Mouse (Mus musculus) small intestine, adult 2 months (tissue): ENCODE measurements around the gene Krtap4-9. TPM values are rescaled to one million over a fixed set of nuclear protein-coding genes. Genes with fewer than 3 reads are reported as not detected.
"Not testable (repeated sequence)": the region's sequence is repeated elsewhere in the genome, so short reads cannot be mapped to it uniquely, and the experiment has no call there.

ENCODE experiments used
- H3K27ac ChIP-seq: fragments of 200-500 bp; 2 replicates; pipeline ENCODE4 v1.5.1; 2012; ENCODE audit warnings: low read depth, low read length, control low read depth, inconsistent platforms; ENCODE audit not compliant: insufficient read depth
- H3K27me3 ChIP-seq: fragments of 200-500 bp; 2 replicates; pipeline ENCODE4 v1.6.1; 2012; ENCODE audit warnings: mild to moderate bottlenecking, moderate library complexity, low read length, inconsistent platforms; ENCODE audit not compliant: control insufficient read depth, insufficient read depth
- H3K36me3 ChIP-seq: fragments of 200-500 bp; 2 replicates; pipeline ENCODE4 v1.6.1; 2012; ENCODE audit warnings: mild to moderate bottlenecking, low read length, control low read depth, inconsistent platforms; ENCODE audit not compliant: control insufficient read depth, insufficient read depth
- H3K4me1 ChIP-seq: fragments of 200-500 bp; 2 replicates; pipeline ENCODE4 v1.6.1; 2012; ENCODE audit warnings: low read length, inconsistent platforms, mixed read lengths; ENCODE audit not compliant: control insufficient read depth, insufficient read depth, insufficient read length
- H3K4me3 ChIP-seq: fragments of 200-500 bp; 2 replicates; pipeline ENCODE4 v1.5.1; 2012; ENCODE audit warnings: low read depth, mild to moderate bottlenecking, control low read depth, inconsistent platforms, low read length, moderate library complexity
- CTCF ChIP-seq: fragments of 200-500 bp; IDR thresholded peaks from 2 replicates; pipeline ENCODE4 v1.5.1; 2012; ENCODE audit warnings: low read depth, mild to moderate bottlenecking, control low read depth, inconsistent platforms, low read length, moderate library complexity, mixed read lengths; ENCODE audit not compliant: insufficient replicate concordance, insufficient read length; ENCODE audit errors: extremely low read depth
- POLR2A ChIP-seq: fragments of 200-500 bp; IDR thresholded peaks from 2 replicates; pipeline ENCODE4 v1.6.1; 2012; ENCODE audit warnings: low read depth, mild to moderate bottlenecking, control low read depth, inconsistent platforms, low read length, moderate library complexity
- WGBS: fragments of 180-500 bp; shearing (Covaris S2); methylation state at CpG from one replicate; pipeline ENCODE4 v1.1.7; 2018; 5-methylcytosine and 5-hydroxymethylcytosine counted together
- polyA plus RNA-seq: library from polyadenylated mRNA; depleted of rRNA; stranded (reverse); fragments of >200 nt; gene quantifications from 2 replicates; pipeline ENCODE4 v1.2.3, GENCODE M21; 2012; rRNA removed

The Krtap4-9 gene
- polyA plus RNA-seq: not detected in 2 replicates

- not testable (repeated sequence) for H3K4me1 ChIP-seq, H3K36me3 ChIP-seq, H3K4me3 ChIP-seq, H3K27ac ChIP-seq, H3K27me3 ChIP-seq
Measured at GRCm38 (mm10) chr11:99784900-99785299, at the start of gene Krtap4-9. Krtap4-9 (plus strand) TSS chr11:99785200.

- Histone ChIP-seq H3K36me3 (no peaks in the 10 kb centered on the region), H3K4me3 (no peak overlapping the region), H3K27ac (no peak overlapping the region), H3K4me1 (peaks cover 4% of the 10 kb centered on the region), H3K27me3 (no peaks in the 10 kb centered on the region)
- WGBS: 76% methylated on average over 3 of the region's 3 CpGs
- TF ChIP-seq POLR2A: no peak
- no peak for TF ChIP-seq CTCF
Measured at GRCm38 (mm10) chr11:99743985-99744384, 41.0 kb upstream of the Krtap4-9 start.

- Histone ChIP-seq H3K36me3 (no peaks in the 10 kb centered on the region), H3K4me1 (no peaks in the 10 kb centered on the region), H3K27ac (no peak overlapping the region), H3K4me3 (no peak overlapping the region), H3K27me3 (0 out of 2 replicates have a peak, but pooled peaks cover under 1% of the 10 kb centered on the region)
- TF ChIP-seq CTCF (no peak), POLR2A (no peak)
- WGBS: 93% methylated on average over 1 of the region's 1 CpGs
Measured at GRCm38 (mm10) chr11:99758877-99759276, 26.1 kb upstream of the Krtap4-9 start.

DNA sequence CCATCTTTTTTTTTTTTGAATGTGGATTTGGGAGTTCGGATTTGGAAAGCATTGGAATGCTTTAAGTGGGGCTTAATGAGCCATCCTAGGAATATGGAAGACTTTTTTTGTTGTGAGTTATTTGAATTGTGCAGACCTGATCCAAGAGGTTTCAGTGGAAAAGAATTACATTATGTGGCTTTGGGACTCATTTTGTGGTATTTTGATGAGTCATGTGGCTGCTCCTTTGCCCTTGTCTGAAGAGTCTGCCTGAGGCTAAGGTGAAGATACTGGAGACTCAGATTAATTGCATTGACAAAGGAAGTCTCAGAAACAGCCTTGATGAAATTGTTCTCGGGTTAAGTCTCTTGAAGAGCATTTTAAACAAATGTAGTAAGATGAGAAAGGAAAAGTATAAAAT is 16.6 kb upstream of the Krtap4-9 start:
- TF ChIP-seq CTCF: no peak
- no peak for TF ChIP-seq POLR2A
- H3K27me3 ChIP-seq: 0 out of 2 replicates have a peak, but pooled peaks cover 2% of the 10 kb centered on the region
- H3K4me1 ChIP-seq: no peaks in the 10 kb centered on the region
- 80% methylated on average over 2 of the region's 2 CpGs for WGBS
- H3K36me3 ChIP-seq: no peaks in the 10 kb centered on the region
- H3K4me3 ChIP-seq: no peak overlapping the region
- H3K27ac ChIP-seq: no peak overlapping the region

- not testable (repeated sequence) for H3K4me1 ChIP-seq, H3K4me3 ChIP-seq, H3K27me3 ChIP-seq, H3K27ac ChIP-seq, H3K36me3 ChIP-seq
Measured at GRCm38 (mm10) chr11:99772813-99773212, 12.2 kb upstream of the Krtap4-9 start, which contains the start of gene Gm11595. Gm11595 (minus strand) TSS chr11:99772913.

GRCm38 (mm10) chr11:99778401-99778800 is 6.6 kb upstream of the Krtap4-9 start:
- no peak for TF ChIP-seq POLR2A
- no peak for TF ChIP-seq CTCF
- Histone ChIP-seq H3K27me3 (no peaks in the 10 kb centered on the region), H3K4me3 (no peak overlapping the region), H3K36me3 (no peaks in the 10 kb centered on the region), H3K4me1 (no peaks in the 10 kb centered on the region), H3K27ac (no peak overlapping the region)
- 68% methylated on average over 7 of the region's 7 CpGs for WGBS

- Histone ChIP-seq H3K27ac (no peak within 1 kb of the TSS), H3K27me3 (no peaks in the 10 kb centered on the region), H3K36me3 (no peaks in the 10 kb centered on the region), H3K4me1 (no peaks in the 10 kb centered on the region), H3K4me3 (no peak within 1 kb of the TSS)
- TF ChIP-seq POLR2A: no peak
- TF ChIP-seq CTCF: no peak
- WGBS: 93% methylated on average over 2 of the region's 2 CpGs
Measured at GRCm38 (mm10) chr11:99780604-99781003, 4.4 kb upstream of the Krtap4-9 start, which contains the start of gene Krtap4-8. Krtap4-8 (minus strand) TSS chr11:99780704.

- TF ChIP-seq CTCF (no peak), POLR2A (no peak)
- H3K4me1 ChIP-seq: no peaks in the 10 kb centered on the region
- whole genome bisulfite sequencing: 70% methylated on average over 2 of the region's 2 CpGs
Measured at GRCm38 (mm10) chr11:99793367-99793766, 8.4 kb downstream of the Krtap4-9 start, which contains the start of gene Gm11596. Gm11596 (minus strand) TSS chr11:99793467.

DNA sequence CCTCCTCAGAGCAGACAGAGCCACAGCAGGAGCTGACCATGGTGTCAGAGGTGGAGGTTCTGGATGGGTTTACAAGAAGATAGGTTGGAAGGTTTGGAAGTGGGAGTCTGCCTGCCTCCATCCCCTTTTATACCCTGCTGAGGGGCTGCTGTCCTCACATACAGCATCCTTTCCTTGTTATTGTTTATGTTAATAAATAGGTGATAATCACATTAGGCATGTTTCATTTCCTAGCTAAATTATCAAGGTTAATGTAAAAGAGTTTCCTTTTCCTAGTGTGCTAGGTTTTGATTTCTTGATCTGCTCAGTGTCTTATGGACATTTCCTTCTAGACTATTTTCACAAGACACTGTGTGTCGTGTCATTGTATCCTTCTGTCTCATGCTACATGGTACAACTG is 13.8 kb downstream of the Krtap4-9 start, which contains the start of gene Gm11569:
Gm11569 (minus strand) TSS at position 101 of the 400 bp plus-strand sequence.
- no CpG with 5 or more reads among the region's 1 CpGs for WGBS
- H3K27me3 ChIP-seq, H3K27ac ChIP-seq, H3K36me3 ChIP-seq, H3K4me3 ChIP-seq, H3K4me1 ChIP-seq: not testable (repeated sequence)

More at GRCm38 (mm10) chr11:99793367-99793766, 8.4 kb downstream of the Krtap4-9 start, which contains the start of gene Gm11596:
- H3K27me3 ChIP-seq: no peaks in the 10 kb centered on the region
- no peak within 1 kb of the TSS for H3K4me3 ChIP-seq
- H3K36me3 ChIP-seq: no peaks in the 10 kb centered on the region
- no peak within 1 kb of the TSS for H3K27ac ChIP-seq

DNA sequence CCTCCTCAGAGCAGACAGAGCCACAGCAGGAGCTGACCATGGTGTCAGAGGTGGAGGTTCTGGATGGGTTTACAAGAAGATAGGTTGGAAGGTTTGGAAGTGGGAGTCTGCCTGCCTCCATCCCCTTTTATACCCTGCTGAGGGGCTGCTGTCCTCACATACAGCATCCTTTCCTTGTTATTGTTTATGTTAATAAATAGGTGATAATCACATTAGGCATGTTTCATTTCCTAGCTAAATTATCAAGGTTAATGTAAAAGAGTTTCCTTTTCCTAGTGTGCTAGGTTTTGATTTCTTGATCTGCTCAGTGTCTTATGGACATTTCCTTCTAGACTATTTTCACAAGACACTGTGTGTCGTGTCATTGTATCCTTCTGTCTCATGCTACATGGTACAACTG is 19.3 kb downstream of the Krtap4-9 start, which contains the start of gene Gm11554:
Gm11554 (minus strand) TSS at position 101 of the 400 bp plus-strand sequence.
- H3K27me3 ChIP-seq, H3K36me3 ChIP-seq, H3K27ac ChIP-seq, H3K4me1 ChIP-seq, H3K4me3 ChIP-seq: not testable (repeated sequence)
- no CpG with 5 or more reads among the region's 1 CpGs for WGBS

DNA sequence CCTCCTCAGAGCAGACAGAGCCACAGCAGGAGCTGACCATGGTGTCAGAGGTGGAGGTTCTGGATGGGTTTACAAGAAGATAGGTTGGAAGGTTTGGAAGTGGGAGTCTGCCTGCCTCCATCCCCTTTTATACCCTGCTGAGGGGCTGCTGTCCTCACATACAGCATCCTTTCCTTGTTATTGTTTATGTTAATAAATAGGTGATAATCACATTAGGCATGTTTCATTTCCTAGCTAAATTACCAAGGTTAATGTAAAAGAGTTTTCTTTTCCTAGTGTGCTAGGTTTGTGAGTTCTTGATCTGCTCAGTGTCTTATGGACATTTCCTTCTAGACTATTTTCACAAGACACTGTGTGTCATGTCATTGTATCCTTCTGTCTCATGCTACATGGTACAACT is 24.8 kb downstream of the Krtap4-9 start, which contains the start of gene Krtap4-13:
Krtap4-13 (minus strand) TSS at position 101 of the 400 bp plus-strand sequence.
- not testable (repeated sequence) for H3K27ac ChIP-seq, H3K36me3 ChIP-seq, H3K4me3 ChIP-seq, H3K4me1 ChIP-seq, H3K27me3 ChIP-seq
